Mouse (Mus musculus) thymus, adult 2 months (tissue): ENCODE measurements around the gene Lpin2.

Experiments used
- CTCF ChIP-seq: fragments of 200-500 bp; IDR thresholded peaks from 2 replicates; pipeline ENCODE4 v1.5.1; 2012; ENCODE audit warnings: mild to moderate bottlenecking, control low read depth, low read length, moderate library complexity, borderline replicate concordance; ENCODE audit not compliant: control insufficient read depth, poor library complexity, insufficient read depth; ENCODE audit errors: extremely low read depth
- POLR2A ChIP-seq: fragments of 200-500 bp; IDR thresholded peaks from 2 replicates; pipeline ENCODE4 v1.6.1; 2012; ENCODE audit warnings: mild to moderate bottlenecking, low read length, control low read depth, moderate library complexity; ENCODE audit not compliant: control insufficient read depth, poor library complexity, insufficient read depth; ENCODE audit errors: extremely low read depth

GRCm38 (mm10) chr17:71230108-71230709 lies 47.8 kb downstream of the Lpin2 start:
- 0 out of 2 replicates have a peak, but pooled peaks have one; percentile 18 for TF ChIP-seq CTCF
- TF ChIP-seq POLR2A, result no peak
